Mouse (Mus musculus) heart, adult 18-20 months (tissue): ENCODE data around the gene Tmem165. TPM values are rescaled to one million over a fixed set of nuclear protein-coding genes. Genes with fewer than 3 reads are reported as not detected.
A peak's percentile ranks its signal among the peaks of the same experiment; 100 is the strongest.

Experiments used
- DNase-seq, 2 experiments: peaks; one replicate each; pipeline ENCODE4 v3.0.0; 2021 to 2022; ENCODE audit warnings: mixed read lengths in 1 of 2
- long read RNA-seq, 2 experiments: library from polyadenylated mRNA; stranded (forward); transcript quantifications; one replicate each; pipeline ENCODE4 v2.0.0; 2021
- total RNA-seq, 2 experiments: library from RNA; stranded (reverse); gene quantifications; 2 replicates each; pipeline ENCODE4 v1.2.3; 2021

Tmem165 gene
- 10 to 100 TPM; 17.7 TPM for total RNA-seq
- long read RNA-seq, experiment 1, transcript Tmem165-201 (6 exons, 1,897 nt), result major isoform, 33 of 39 reads
- long read RNA-seq, experiment 1, partial matches to known transcripts, result 2 of 39 reads
- long read RNA-seq, experiment 1, other reads (novel, unspliced or antisense), result 3 of 39 reads
- long read RNA-seq, experiment 2, transcript Tmem165-201 (6 exons, 1,897 nt), result major isoform, 20 of 22 reads
- long read RNA-seq, experiment 2, partial matches to known transcripts, result 0 of 22 reads
- long read RNA-seq, experiment 2, other reads (novel, unspliced or antisense), result 2 of 22 reads

- DNase-seq, result peak; percentile 97
Observed at GRCm38 (mm10) chr5:76183750-76184261, at the start of gene Tmem165. TSS of gene Tmem165 (plus strand) at chr5:76183880.

DNA sequence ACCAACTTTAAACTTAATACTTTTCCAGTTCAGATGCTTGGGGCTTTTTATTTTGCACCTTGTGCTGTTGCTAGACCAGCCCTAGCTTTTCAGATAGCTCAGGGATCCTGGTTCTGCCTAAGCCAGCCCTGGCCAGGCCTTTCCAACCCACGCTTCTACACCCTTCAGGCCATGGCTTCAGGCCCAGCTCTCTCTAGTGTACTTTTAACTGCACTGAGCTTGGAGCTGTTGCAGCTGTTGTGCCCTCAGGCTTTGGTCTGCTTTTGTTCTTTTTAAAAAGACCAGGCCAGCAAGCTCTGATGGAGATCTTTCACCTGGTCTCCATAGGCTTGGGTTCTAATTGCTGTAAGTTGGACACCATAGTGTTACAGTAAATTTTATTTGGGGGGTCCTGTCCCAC lies 48.0 kb upstream of the Tmem165 start:
- peak; percentile 59 to 71 for DNase-seq

GRCm38 (mm10) chr5:76136271-76136670 lies 47.4 kb upstream of the Tmem165 start:
- DNase-seq, result no peak

DNA sequence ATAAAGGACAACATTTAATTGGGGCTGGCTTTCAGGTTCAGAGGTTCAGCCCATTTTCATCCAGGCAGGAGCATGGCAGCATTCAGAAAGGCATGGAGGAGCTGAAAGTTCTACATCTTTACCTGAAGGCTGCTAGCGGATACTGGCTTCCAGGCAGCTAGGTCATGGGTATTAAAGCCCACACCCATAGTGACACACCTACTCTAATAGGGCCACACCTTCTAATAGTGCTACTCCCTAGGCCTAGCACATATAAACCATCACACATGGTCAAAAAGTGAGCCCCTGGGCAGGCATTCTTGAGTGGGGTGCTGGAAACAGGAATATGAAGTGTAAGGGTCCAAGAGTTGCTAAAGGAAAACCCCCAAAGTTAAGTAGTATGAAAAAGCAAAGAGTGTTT lies 46.1 kb upstream of the Tmem165 start:
- DNase-seq, result no peak

DNA sequence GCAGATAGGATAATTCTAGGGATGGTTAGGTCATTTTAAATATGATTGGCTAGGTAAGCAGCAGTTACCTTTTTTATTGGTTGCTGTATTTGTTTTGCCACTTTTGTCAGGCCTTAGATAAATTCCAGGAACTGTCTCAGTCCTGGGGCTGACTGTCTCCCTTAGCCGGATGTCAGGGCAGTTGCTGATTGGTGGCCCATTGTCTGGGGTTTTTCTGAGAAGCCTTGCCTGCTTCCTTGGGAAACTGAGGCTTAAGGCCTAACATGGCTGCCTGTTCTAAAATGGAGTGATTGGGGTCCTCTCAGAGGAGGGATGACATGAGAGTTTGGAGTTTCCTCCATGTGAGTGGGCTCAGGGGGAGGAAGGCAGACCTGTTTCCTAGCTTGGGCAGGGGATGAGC lies 45.6 kb upstream of the Tmem165 start:
- DNase-seq, result no peak

- DNase-seq, result no peak
Observed at GRCm38 (mm10) chr5:76138512-76138911, 45.2 kb upstream of the Tmem165 start.

DNA sequence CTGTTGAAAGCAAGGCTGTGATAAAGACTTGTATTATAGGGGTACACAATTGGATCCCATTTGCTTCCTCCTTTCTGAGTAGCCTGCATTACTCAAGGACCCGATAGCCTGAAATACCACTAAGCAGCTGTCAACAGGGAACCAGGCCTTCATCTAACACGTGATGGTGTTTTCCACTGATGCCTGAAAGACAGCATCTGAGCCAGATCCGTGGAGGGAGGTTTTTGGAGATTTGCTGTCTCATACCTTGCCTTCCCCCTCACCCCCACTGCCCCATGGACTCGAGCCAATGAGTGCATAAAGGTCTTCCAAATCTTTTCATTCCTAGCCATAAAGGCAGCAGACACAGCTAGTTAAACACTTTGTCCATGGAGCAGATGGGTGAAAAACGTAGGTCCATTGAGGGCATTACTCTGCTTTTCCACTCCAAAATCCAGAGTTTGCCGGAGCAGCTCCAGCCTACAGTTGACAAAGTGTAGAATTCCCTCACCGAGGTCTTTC lies 44.5 kb upstream of the Tmem165 start:
- peak; percentile 55 to 56 for DNase-seq

- peak; percentile 97 to 98 for DNase-seq
Observed at GRCm38 (mm10) chr5:76139808-76140729, 43.6 kb upstream of the Tmem165 start, which contains the start of gene Srd5a3. TSS of gene Srd5a3 (plus strand) at chr5:76140271.

DNA sequence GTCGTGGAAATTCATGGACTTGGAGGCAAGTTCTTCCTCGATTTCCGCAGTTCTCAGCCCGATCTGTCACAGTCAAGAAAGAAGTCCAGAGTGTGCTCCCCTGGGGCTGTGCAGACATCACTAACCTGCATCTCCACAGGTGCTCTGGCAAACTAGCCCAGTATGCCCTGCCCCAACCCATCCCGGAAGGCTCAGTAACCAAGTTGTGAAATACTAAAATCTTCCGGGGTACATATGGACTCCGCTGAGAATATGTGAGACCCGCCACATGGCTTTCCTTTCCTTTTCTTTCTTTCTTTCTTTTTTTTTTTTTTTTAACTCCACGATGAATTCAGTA lies 43.0 kb upstream of the Tmem165 start:
- no peak for DNase-seq

DNA sequence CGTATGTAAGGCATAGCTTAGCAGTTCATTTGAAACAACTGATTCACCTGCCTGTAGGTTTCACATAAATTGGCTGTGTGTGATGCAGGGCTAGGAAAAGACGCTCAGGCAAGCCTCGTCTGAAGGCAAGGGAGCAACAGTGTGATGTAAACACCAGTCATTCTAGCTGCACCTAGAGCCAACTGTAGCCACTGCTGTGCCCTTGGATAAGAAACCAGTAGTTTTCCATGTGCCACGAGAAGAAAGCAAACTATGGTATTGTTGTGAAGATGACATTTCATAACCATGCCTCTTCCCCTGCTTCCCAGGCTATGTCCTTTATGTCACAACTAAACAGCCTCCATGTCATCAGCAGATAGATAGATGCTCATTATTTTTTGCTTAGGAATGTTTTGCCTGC lies 40.3 kb upstream of the Tmem165 start:
- no peak for DNase-seq

DNA sequence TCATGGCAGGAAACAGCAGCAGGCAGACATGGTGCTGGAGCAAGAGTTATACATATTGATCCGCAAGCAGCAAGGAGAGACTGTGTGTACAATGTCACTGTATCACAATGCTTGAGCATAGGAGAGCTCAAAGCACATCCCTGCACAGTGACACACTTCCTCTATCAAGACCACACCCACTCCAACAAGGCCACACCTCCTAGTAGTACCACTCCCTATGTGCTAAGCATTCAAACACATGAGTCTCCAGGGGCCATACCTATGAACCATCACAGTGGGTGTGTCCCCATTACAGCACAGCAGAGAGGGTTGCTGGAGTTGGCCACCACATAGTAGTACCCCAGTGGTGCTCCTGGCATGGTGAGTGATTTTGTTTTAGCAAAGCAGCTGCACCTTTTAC lies 37.3 kb upstream of the Tmem165 start:
- DNase-seq, result no peak

DNA sequence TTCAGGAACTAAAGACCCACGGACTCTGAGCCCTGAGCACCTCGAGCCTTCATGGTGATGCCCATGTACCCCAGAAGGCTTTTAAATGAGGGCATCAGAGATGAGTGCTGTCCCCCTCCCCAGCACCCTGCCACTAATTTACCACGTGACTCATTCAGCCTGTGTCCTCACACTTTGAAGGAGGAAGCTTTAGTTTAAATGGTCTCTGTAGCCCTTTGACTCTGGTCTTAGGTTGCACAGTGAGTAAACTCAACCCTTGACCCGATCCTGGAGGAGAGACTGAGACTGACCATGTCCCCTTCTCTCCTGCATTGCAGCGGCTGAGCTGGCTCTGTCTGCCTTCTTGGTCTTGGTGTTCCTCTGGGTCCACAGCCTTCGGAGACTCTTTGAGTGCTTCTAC lies 34.2 kb upstream of the Tmem165 start:
- no peak for DNase-seq

GRCm38 (mm10) chr5:76152956-76153355 lies 30.7 kb upstream of the Tmem165 start:
- DNase-seq, result no peak

GRCm38 (mm10) chr5:76153430-76153829 lies 30.2 kb upstream of the Tmem165 start:
- DNase-seq, result no peak

GRCm38 (mm10) chr5:76154434-76155165 lies 29.1 kb upstream of the Tmem165 start:
- DNase-seq, result peak; percentile 57 to 66

DNA sequence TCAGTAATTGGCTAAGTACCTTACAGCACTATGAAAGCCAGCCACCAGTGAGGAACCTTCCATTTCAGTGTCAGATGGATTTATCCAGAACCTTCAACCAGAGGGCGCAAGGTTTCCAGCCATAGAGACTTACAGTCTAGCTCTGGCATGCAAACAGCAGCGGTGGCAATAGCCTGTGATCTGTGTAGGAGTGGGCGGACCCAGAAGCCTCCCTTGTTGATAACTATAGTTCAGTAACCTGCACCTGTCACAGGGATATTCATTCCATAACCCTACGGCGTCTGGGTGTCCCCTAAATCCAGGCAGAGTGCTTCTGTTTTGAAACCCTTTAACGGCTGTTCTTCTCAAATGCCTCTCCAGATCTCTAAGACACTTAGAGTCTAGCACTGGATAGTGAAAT lies 24.1 kb upstream of the Tmem165 start:
- DNase-seq, result no peak

- no peak for DNase-seq
Observed at GRCm38 (mm10) chr5:76160086-76160485, 23.6 kb upstream of the Tmem165 start.

DNA sequence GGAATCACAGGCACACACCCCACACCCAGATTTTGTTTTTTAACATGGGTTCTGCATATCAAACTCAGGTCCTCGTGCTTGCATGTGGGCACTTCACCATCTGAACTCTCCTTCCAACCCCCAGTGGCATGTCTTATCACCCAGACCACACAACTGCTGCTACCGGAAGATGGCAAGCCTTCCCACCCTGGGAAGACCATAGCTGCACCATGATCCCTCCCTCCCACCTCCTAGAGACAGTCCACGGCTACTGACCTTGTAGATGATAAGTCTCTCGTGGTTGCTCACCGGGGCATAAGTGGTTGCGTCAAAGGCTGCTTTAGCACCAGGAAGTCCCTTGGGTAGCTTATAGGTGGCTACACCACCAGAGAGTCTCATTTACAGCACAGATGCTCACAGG lies 22.2 kb upstream of the Tmem165 start:
- DNase-seq, result no peak

DNA sequence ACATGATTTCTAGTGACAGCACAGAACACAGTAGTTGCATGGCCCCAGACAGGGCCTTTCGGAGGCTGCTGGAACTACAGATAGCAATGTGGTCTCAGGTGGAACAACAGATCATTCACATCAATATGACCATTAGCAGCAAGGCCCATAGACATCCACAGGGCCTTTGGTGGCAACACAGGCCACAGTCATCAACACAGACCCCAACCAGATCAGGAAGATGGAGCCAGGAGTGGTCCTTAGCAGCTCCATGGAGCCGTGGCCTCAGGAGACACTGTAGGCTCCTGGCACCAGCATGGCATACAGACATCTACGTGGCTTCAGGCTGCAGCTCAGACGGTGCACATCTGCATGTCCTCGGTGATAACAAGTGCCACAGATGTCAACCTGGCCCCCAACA lies 20.8 kb upstream of the Tmem165 start:
- no peak for DNase-seq

DNA sequence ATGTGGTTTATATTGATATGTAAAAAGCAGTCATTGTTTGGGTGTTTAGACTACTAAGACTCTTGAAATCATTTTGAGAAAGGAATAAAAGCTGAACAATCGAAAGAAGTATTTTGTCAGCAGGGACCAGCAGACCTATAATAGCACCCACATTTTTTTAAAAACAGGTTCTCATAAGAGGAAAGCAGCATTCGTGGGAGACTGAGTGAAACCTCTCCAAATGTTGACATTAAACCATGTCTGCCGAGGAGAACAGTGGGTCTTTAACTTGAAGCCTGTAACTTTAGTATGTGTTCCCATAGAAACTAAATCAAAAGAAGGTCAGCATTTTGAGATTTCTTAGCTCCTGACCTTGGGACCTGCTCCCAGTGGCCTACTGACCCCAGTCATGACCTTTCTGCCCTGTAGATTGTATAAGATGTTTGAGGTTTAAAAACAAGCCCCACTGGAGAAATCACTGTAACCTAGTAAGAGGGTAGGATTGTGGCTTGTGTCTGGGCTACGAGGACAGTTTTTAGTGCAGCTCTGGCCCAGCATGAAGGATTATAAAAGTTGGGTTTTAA lies 19.8 kb upstream of the Tmem165 start:
- DNase-seq, result no peak

- DNase-seq, result no peak
Observed at GRCm38 (mm10) chr5:76164827-76165226, 18.9 kb upstream of the Tmem165 start.

DNA sequence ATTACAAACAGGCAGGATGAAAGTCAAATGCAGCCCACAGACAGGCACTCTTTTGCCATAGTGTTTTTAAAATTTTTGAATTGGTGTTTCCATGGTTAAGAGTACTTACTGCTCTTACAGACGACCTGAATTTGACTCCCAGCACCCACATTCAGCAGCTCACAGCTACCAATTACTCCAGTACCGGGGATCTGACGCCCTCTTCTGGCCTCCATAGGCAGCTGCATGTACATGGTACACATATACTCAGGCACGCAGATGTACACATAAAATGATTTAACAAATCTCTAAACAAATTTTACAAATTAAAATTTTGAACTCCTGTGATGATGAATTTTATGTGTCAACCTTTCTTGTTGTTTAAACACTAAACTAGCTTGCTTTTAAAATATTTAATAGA lies 13.2 kb upstream of the Tmem165 start:
- no peak for DNase-seq
